Mouse (Mus musculus): ENCODE measurements at regions not wholly inside any gene's neighbourhood (a gene's known extent, or its start where the extent isn't known, plus 50 kb on each side); places are given as distances from the start of the nearest gene placed in this dataset.
"Not testable (repeated sequence)": the region's sequence is repeated elsewhere in the genome, so short reads cannot be mapped to it uniquely, and the experiment has no call there.

GRCm38 (mm10) chr16:19203681-19204080 is 110.2 kb downstream of the Olfr164 start:
- no peak for DNase-seq

GRCm38 (mm10) chr16:19200977-19201376 is 112.9 kb downstream of the Olfr164 start:
- DNase-seq, result no peak

GRCm38 (mm10) chr16:19199724-19200544 is 113.9 kb downstream of the Olfr164 start:
- no peak for DNase-seq

GRCm38 (mm10) chr16:19198539-19199385 is 115.1 kb downstream of the Olfr164 start:
- no peak for DNase-seq

- DNase-seq, result no peak
Observed at GRCm38 (mm10) chr16:19197638-19198440, 116.0 kb downstream of the Olfr164 start.

- DNase-seq, result no peak
Observed at GRCm38 (mm10) chr16:19185434-19186256, 128.2 kb downstream of the Olfr164 start.

- no peak for DNase-seq
Observed at GRCm38 (mm10) chr16:19179214-19180010, 134.5 kb downstream of the Olfr164 start.

GRCm38 (mm10) chr16:19153046-19153445 is 160.8 kb downstream of the Olfr164 start:
- no peak for DNase-seq

GRCm38 (mm10) chr16:19152465-19152864 is 161.4 kb downstream of the Olfr164 start:
- DNase-seq, result not testable (repeated sequence)

- no peak for DNase-seq
Observed at GRCm38 (mm10) chr16:19151110-19151509, 162.8 kb downstream of the Olfr164 start.

GRCm38 (mm10) chr16:19150582-19150981 is 163.3 kb downstream of the Olfr164 start:
- DNase-seq, result no peak

- DNase-seq, result peak; percentile 26
Observed at GRCm38 (mm10) chr16:19146290-19146983, 167.4 kb downstream of the Olfr164 start.

All from thymus, postnatal 4 days (tissue).